Mouse (Mus musculus) midbrain, embryonic 13.5 days (tissue): ENCODE results near the gene Fzr1. TPM values are rescaled to one million over a fixed set of nuclear protein-coding genes. Genes with fewer than 3 reads are reported as not detected.

Source experiments
- ATAC-seq: fragments of 200-750 bp; cut with Nextera tagmentation; 2 replicates; pipeline ENCODE4 v1.8.0; 2017; ENCODE audit warnings: mild to moderate bottlenecking, moderate TSS enrichment, moderate library complexity
- H3K27ac ChIP-seq: fragments of 300-500 bp; sonication (generic); 2 replicates; pipeline ENCODE4 v1.5.1; 2015; ENCODE audit warnings: inconsistent platforms, mild to moderate bottlenecking, moderate library complexity
- H3K27me3 ChIP-seq: fragments of 300-500 bp; sonication (generic); 2 replicates; pipeline ENCODE4 v1.6.1; 2015; ENCODE audit warnings: mild to moderate bottlenecking, inconsistent platforms
- H3K36me3 ChIP-seq: fragments of 300-500 bp; sonication (generic); 2 replicates; pipeline ENCODE4 v1.6.1; 2015; ENCODE audit warnings: mild to moderate bottlenecking, inconsistent platforms
- H3K4me1 ChIP-seq: fragments of 300-500 bp; sonication (generic); replicated peaks from 2 replicates; pipeline ENCODE4 v1.6.1; 2015; ENCODE audit warnings: inconsistent platforms
- H3K4me2 ChIP-seq: fragments of 300-500 bp; sonication (generic); replicated peaks from 2 replicates; pipeline ENCODE4 v1.6.1; 2015; ENCODE audit warnings: moderate library complexity, mild to moderate bottlenecking, inconsistent platforms
- H3K4me3 ChIP-seq: fragments of 300-500 bp; sonication (generic); replicated peaks from 2 replicates; pipeline ENCODE4 v1.5.1; 2015; ENCODE audit warnings: mild to moderate bottlenecking, inconsistent platforms
- H3K9ac ChIP-seq: fragments of 300-500 bp; sonication (generic); replicated peaks from 2 replicates; pipeline ENCODE4 v1.6.1; 2015; ENCODE audit warnings: mild to moderate bottlenecking, inconsistent platforms
- H3K9me3 ChIP-seq: fragments of 300-500 bp; sonication (generic); 2 replicates; pipeline ENCODE4 v1.6.1; 2016; ENCODE audit warnings: mild to moderate bottlenecking, inconsistent platforms
- WGBS: fragments of 180-500 bp; shearing (Covaris S2); methylation state at CpG from one replicate; pipeline ENCODE4 v1.1.7; 2015; 5-methylcytosine and 5-hydroxymethylcytosine counted together
- polyA plus RNA-seq: library from polyadenylated mRNA; unstranded; fragments of >200 nt; fragmentation: Nextera tagmentation; extraction: Ambion mirVana; gene quantifications from 2 replicates; pipeline ENCODE4 v1.2.1, GENCODE M21; 2015

The Fzr1 gene
- polyA plus RNA-seq, 1 experiment from 2014 or later = 133 TPM

DNA sequence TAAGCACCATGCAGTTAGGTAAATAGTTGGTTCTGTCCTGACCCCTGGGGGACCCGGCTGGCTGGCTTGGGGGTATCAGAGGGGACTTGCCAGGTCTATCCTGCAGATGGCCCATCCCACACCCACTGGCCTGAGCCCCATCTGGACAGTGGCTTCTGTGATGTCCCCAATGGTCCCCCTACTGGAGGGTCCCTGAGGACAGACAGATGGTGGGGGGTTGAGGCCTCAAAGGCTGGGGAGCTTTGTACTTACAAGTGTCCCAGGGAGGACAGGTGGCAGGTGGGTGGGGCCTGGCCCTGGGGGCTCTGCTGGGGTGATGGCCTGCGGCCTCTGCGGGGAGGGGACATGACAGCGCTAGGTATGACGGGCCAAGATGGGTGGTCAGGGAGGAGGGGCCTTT lies 21.0 kb upstream of the Fzr1 start:
- Histone ChIP-seq H3K27me3 (peaks cover 5% of the 10 kb centered on the region; the same call in 1 of the 2 replicates), H3K9me3 (no peaks in the 10 kb centered on the region), H3K36me3 (peaks cover 20% of the 10 kb centered on the region), H3K4me1 (peaks cover 59% of the 10 kb centered on the region), H3K4me3 (no peak overlapping the region), H3K4me2 (no peak overlapping the region), H3K9ac (no peak overlapping the region), H3K27ac (no peak overlapping the region)
- no peak for ATAC-seq
- 60% methylated on average over 5 of the region's 5 CpGs for WGBS

GRCm38 (mm10) chr10:81396749-81397148 lies 18.4 kb upstream of the Fzr1 start:
- H3K27me3 ChIP-seq = no peaks in the 10 kb centered on the region
- H3K4me1 ChIP-seq = peaks cover 50% of the 10 kb centered on the region
- peaks cover 19% of the 10 kb centered on the region for H3K36me3 ChIP-seq
- H3K9me3 ChIP-seq = no peaks in the 10 kb centered on the region
- peak overlapping the region; percentile 44; the same call in 1 of the 2 replicates for H3K9ac ChIP-seq
- 52% methylated on average over 5 of the region's 5 CpGs for WGBS
- H3K4me3 ChIP-seq = no peak overlapping the region
- ATAC-seq = no peak
- H3K4me2 ChIP-seq = no peak overlapping the region
- no peak overlapping the region for H3K27ac ChIP-seq

DNA sequence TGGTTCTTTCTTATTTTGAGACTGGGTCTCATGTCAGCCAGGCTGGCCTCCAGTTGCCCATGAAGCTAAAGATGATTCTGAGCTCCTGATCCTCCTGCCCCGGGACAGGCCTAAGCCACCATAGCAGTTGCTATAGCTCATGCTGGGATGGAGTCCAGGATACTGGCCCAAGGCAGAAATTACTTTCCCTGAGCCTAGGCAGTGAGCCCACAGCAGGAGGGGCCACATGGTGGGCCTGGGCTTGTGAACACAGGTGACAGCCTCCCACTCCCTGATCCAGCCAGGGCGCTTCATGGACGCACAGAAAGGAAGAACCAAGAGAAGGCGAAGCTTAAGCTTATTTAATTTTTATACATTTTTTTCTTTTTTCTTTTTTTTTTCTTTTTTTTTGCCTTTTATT lies 17.5 kb upstream of the Fzr1 start:
- ATAC-seq = no peak
- H3K4me3 ChIP-seq = no peak overlapping the region
- no peak overlapping the region for H3K27ac ChIP-seq
- H3K4me2 ChIP-seq = no peak overlapping the region
- peaks cover 23% of the 10 kb centered on the region for H3K36me3 ChIP-seq
- H3K9me3 ChIP-seq = no peaks in the 10 kb centered on the region
- no peaks in the 10 kb centered on the region for H3K27me3 ChIP-seq
- peak overlapping the region; percentile 44; the same call in 1 of the 2 replicates for H3K9ac ChIP-seq
- WGBS = 85% methylated on average over 4 of the region's 4 CpGs
- peaks cover 41% of the 10 kb centered on the region for H3K4me1 ChIP-seq

- WGBS = 16% methylated on average over 5 of the region's 5 CpGs
- Histone ChIP-seq H3K4me2 (no peak overlapping the region), H3K9me3 (no peaks in the 10 kb centered on the region), H3K27me3 (no peaks in the 10 kb centered on the region), H3K36me3 (peaks cover 17% of the 10 kb centered on the region), H3K4me1 (peaks cover 34% of the 10 kb centered on the region), H3K9ac (no peak overlapping the region), H3K4me3 (no peak overlapping the region), H3K27ac (no peak overlapping the region)
- ATAC-seq = no peak
Measured at GRCm38 (mm10) chr10:81395127-81395526, 16.8 kb upstream of the Fzr1 start.

DNA sequence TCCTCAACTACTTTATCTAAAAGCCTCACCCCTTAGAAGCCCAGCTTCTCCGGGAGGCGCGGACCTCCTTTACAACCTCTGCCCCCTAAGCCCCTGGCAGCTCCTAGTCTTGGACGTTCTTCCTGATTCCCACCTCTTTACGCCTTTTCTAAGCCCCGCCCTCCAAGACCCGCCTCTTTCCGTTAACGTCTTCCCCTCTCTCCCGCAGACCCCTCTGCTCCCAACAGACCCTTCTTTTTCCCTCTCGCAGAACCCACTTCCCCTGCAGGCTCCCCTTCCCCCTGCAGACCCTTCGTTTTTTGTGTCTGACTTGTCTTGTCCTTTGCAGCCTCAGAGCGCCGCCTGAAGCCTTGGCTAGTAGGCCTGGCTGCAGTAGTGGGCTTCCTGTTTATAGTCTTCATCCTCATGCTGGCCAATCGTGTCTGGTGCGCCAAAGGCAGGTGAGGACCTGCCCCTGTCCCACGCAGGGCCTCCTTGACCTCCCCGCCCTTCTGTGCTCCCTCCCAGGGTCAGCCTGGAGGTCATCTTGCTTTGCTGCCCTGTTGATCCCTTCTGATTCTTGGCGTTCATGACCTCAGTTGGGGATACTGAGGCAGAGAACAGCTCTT lies 15.2 kb upstream of the Fzr1 start:
- 7% methylated on average over 19 of the region's 19 CpGs for WGBS
- Histone ChIP-seq H3K4me2 (peak overlapping the region; percentile 45), H3K27me3 (no peaks in the 10 kb centered on the region), H3K36me3 (peaks cover 14% of the 10 kb centered on the region; the same call in 1 of the 2 replicates), H3K4me1 (peaks cover 28% of the 10 kb centered on the region), H3K27ac (no peak overlapping the region), H3K9ac (peak overlapping the region; percentile 49), H3K9me3 (no peaks in the 10 kb centered on the region), H3K4me3 (peak overlapping the region; percentile 16)
- ATAC-seq = no peak

GRCm38 (mm10) chr10:81392781-81393185 lies 14.5 kb upstream of the Fzr1 start, which contains the start of gene Smim24:
Smim24 (plus strand) TSS chr10:81393051.
- Histone ChIP-seq H3K9me3 (no peaks in the 10 kb centered on the region), H3K36me3 (peaks cover 22% of the 10 kb centered on the region), H3K27me3 (no peaks in the 10 kb centered on the region), H3K4me1 (peaks cover 28% of the 10 kb centered on the region), H3K9ac (peak within 1 kb of the TSS; percentile 49), H3K4me3 (peak within 1 kb of the TSS; percentile 16), H3K27ac (no peak within 1 kb of the TSS), H3K4me2 (peak within 1 kb of the TSS; percentile 45)
- no peak for ATAC-seq
- 73% methylated on average over 14 of the region's 14 CpGs for WGBS

- H3K27ac ChIP-seq = no peak overlapping the region
- WGBS = 91% methylated on average over 6 of the region's 6 CpGs
- H3K4me3 ChIP-seq = no peak overlapping the region
- ATAC-seq = no peak
- no peaks in the 10 kb centered on the region for H3K27me3 ChIP-seq
- H3K9me3 ChIP-seq = no peaks in the 10 kb centered on the region
- H3K4me1 ChIP-seq = peaks cover 25% of the 10 kb centered on the region
- H3K9ac ChIP-seq = no peak overlapping the region
- H3K4me2 ChIP-seq = no peak overlapping the region
- H3K36me3 ChIP-seq = peaks cover 27% of the 10 kb centered on the region
Measured at GRCm38 (mm10) chr10:81392270-81392669, 14.0 kb upstream of the Fzr1 start.

DNA sequence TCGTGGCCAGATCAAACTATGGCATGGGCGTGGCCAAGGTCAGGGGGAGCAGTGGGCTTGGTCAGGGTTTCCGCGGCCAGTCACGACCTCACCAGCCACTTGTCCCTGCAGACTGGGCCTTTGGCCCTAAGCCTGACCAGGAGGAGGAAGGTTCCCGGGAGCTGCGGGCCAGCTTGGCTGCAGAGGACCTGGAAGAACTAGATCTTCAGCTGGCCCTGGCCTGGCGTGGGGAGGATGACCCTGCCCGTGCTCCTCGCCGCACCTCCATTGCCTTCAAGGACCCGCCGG lies 12.3 kb upstream of the Fzr1 start:
- no peak overlapping the region for H3K9ac ChIP-seq
- H3K36me3 ChIP-seq = peaks cover 43% of the 10 kb centered on the region
- WGBS = 96% methylated on average over 13 of the region's 13 CpGs
- no peak for ATAC-seq
- no peak overlapping the region for H3K27ac ChIP-seq
- peaks cover 22% of the 10 kb centered on the region for H3K4me1 ChIP-seq
- no peak overlapping the region for H3K4me2 ChIP-seq
- no peaks in the 10 kb centered on the region for H3K9me3 ChIP-seq
- H3K27me3 ChIP-seq = no peaks in the 10 kb centered on the region
- no peak overlapping the region for H3K4me3 ChIP-seq

DNA sequence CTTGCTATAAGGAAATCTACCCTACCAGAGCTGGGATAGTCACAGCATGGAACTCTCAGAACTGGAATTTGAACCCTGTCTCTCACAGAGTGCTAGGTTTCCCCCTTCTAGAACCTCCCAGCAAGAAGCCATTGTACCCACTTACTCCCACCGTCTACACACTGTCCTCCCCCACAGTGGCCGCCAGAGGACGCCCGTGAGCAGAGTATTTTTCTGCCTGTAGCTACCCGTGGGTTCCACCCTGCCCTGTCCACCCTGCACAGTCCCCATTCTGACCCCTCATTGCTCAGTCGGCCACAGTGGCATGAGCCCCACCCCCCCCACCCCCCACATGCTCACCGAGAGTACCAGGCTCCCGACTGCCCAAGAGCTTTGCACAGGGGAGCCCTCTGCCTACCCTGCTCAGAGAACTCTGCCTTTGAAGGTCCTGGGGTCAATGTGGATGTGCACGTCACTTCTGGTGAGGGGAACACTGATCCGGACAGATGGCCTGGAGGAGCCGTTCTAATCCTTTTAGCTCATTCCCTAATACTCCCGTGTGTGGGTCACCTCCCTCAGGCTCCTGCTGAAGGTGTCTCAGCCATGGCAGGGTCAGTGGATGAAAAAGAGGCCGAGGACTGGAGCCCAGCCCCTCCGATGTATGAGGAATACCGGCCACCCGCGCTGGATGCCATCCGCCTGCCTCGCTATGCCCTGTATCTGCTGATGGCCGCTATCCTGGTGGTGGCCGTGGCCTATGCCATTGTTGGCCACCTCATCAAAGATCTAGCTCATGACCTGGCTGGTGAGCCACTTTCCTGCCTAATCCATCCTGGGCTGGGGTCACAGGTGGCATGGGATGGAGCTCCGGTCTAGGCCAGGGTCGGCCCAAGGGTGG lies 11.7 kb upstream of the Fzr1 start:
- H3K27ac ChIP-seq = no peak overlapping the region
- ATAC-seq = peak; percentile 46
- 49% methylated on average over 23 of the region's 23 CpGs for WGBS
- H3K4me3 ChIP-seq = no peak overlapping the region
- H3K9me3 ChIP-seq = no peaks in the 10 kb centered on the region
- H3K4me1 ChIP-seq = peaks cover 28% of the 10 kb centered on the region
- no peak overlapping the region for H3K9ac ChIP-seq
- peaks cover 44% of the 10 kb centered on the region for H3K36me3 ChIP-seq
- no peaks in the 10 kb centered on the region for H3K27me3 ChIP-seq
- H3K4me2 ChIP-seq = no peak overlapping the region

- no peaks in the 10 kb centered on the region for H3K27me3 ChIP-seq
- no peaks in the 10 kb centered on the region for H3K9me3 ChIP-seq
- no peak for ATAC-seq
- no peak overlapping the region for H3K27ac ChIP-seq
- no peak overlapping the region for H3K4me3 ChIP-seq
- 44% methylated on average over 3 of the region's 3 CpGs for WGBS
- no peak overlapping the region for H3K9ac ChIP-seq
- H3K4me2 ChIP-seq = no peak overlapping the region
- H3K36me3 ChIP-seq = peaks cover 44% of the 10 kb centered on the region
- peaks cover 31% of the 10 kb centered on the region for H3K4me1 ChIP-seq
Measured at GRCm38 (mm10) chr10:81389373-81389772, 11.1 kb upstream of the Fzr1 start.

DNA sequence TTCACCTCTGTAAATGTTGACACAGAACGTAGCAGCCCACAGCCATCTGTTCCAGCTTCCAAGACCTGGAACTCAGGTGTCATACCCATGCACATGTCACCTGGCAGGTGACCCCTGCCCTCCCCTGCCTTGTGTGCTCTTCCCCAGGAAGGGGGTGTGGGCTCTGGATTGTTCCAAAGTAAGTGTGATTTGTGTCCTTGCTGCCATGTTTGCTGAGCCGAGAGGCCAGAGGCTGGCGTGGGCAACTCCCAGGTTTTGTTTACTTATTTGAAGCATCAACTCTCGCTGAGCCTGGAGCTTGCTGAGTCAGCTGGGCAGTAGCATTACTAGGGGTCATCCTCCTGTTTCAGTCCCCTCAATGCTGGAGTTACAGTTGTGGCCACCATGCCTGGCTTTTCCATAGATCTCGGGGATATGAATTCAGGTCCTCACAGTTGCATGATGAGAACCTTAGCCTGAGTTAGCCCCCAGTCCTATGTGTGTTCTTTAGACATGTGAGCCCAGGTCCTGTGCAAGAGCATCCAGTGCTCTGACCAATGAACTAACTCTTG lies 10.3 kb upstream of the Fzr1 start, which contains the start of gene Gm48552:
Gene Gm48552, plus strand, starts transcription at position 501 of the 551 bp plus-strand sequence.
- no peak within 1 kb of the TSS for H3K27ac ChIP-seq
- peaks cover 44% of the 10 kb centered on the region for H3K36me3 ChIP-seq
- H3K9ac ChIP-seq = no peak within 1 kb of the TSS
- H3K4me3 ChIP-seq = no peak within 1 kb of the TSS
- WGBS = 90% methylated on average over 5 of the region's 5 CpGs
- H3K4me2 ChIP-seq = no peak within 1 kb of the TSS
- no peaks in the 10 kb centered on the region for H3K27me3 ChIP-seq
- H3K9me3 ChIP-seq = no peaks in the 10 kb centered on the region
- H3K4me1 ChIP-seq = peaks cover 28% of the 10 kb centered on the region
- ATAC-seq = no peak

GRCm38 (mm10) chr10:81387716-81388115 lies 9.4 kb upstream of the Fzr1 start:
- no peak overlapping the region for H3K27ac ChIP-seq
- no peak overlapping the region for H3K9ac ChIP-seq
- no peak overlapping the region for H3K4me2 ChIP-seq
- peaks cover 20% of the 10 kb centered on the region for H3K4me1 ChIP-seq
- no peak for ATAC-seq
- no peak overlapping the region for H3K4me3 ChIP-seq
- H3K9me3 ChIP-seq = no peaks in the 10 kb centered on the region
- 96% methylated on average over 20 of the region's 20 CpGs for WGBS
- no peaks in the 10 kb centered on the region for H3K27me3 ChIP-seq
- peaks cover 44% of the 10 kb centered on the region for H3K36me3 ChIP-seq
